Mouse (Mus musculus): ENCODE data around the gene Gramd1a.

DNA sequence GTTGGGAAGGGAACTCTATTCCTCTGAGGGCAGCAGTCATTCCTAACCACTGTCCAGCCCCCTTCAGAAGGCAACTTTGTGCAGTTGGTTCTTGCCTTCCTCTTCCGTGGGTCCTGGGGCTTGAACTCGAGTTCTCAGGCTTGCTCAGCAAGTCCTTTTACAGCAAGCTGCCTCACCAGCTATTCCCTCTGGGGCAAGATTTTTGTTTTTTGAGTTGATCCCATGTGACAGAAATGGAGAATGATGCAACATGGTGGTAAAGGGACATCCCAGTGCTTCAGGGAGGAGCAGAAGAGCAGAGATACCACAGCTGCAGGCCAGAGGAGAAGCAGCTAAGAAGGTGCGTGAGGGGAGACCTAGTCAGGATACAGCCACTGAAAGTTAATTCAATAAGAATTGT lies 19.4 kb upstream of the Gramd1a start:
- TF ChIP-seq CTCF (IDR thresholded peaks at IDR 0.05; ENCODE audit: low read depth, low read length), result no peak
- TF ChIP-seq POLR2A (IDR thresholded peaks at IDR 0.05; ENCODE audit: insufficient read depth, low read length), result no peak
